Mouse (Mus musculus) spleen, adult 18-20 months (tissue): ENCODE results near the gene Syt11.
A peak's percentile ranks its signal among the peaks of the same experiment; 100 is the strongest.
"Not testable (repeated sequence)": the region's sequence is repeated elsewhere in the genome, so short reads cannot be mapped to it uniquely, and the experiment has no call there.

Experiments used
- DNase-seq, 2 experiments: peaks; one replicate each; pipeline ENCODE4 v3.0.0; 2022; ENCODE audit warnings: mixed read lengths in 2 of 2

Syt11 gene

DNA sequence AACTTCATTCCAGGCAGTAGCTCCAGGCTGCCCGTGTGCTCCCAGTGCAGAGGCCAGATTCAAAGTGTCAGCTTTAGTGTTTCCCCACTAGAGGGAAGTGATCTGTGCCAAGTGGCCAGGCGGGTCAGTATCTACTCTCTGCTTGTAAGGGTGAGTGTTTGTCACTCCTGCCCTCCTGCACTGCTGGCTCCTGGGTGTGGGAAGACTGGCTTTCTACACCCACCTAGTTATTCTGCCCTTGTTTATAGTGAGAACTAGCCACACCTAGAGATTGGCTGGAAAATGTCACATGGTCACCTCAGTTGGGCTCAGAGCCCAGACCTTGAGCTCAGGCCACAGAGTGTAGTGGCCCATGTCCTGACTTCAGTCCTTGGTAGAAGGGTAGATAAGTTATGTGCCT, 55.9 kb downstream of the Syt11 start:
- DNase-seq = no peak

DNA sequence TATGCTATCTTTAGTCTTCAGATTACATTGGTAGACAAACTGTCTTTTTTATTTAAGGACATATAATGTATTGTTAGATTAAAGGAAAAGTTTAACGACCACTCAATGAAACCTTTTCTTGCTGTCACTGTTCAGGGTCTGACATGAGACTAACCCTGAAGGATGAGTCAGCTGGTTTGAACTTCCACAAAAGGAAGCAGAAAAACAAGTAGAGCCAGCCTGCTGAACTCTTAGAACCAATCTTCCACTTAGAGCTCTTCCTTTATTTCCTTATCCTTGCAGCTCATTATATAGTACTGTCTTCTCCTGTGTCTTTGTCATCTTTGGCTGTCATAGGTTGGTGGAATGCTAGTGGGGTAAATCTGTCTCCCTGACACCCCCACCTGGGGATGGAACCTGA, 57.1 kb downstream of the Syt11 start:
- no peak for DNase-seq

DNA sequence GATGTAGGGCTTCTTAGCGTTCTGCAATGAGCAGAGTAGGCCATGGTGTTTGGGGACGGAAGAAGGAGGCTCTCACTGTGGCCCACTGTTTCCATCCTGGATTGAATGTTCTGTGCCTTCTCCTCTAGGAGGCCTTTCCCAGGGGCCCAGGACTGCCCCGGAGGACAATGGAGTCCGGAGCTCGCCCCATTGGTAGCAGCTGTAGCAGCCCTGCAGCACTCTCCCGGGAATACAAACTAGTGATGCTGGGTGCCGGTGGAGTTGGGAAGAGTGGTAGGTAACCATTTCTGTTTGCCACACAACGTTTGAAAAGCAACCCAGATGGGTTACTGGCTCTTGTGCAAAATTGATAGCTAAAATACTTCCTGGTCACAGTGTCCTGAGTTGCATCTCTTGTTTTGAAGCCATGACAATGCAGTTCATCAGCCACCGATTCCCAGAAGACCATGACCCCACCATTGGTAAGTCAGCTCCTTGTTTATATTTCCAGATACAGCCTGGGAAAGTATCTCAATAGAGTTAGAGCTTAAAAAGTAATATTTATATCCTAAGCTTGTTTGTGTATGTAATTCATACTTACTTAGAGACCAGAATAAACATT, 57.7 kb downstream of the Syt11 start:
- DNase-seq = peak in 1 of 2 experiments; percentile 10

DNA sequence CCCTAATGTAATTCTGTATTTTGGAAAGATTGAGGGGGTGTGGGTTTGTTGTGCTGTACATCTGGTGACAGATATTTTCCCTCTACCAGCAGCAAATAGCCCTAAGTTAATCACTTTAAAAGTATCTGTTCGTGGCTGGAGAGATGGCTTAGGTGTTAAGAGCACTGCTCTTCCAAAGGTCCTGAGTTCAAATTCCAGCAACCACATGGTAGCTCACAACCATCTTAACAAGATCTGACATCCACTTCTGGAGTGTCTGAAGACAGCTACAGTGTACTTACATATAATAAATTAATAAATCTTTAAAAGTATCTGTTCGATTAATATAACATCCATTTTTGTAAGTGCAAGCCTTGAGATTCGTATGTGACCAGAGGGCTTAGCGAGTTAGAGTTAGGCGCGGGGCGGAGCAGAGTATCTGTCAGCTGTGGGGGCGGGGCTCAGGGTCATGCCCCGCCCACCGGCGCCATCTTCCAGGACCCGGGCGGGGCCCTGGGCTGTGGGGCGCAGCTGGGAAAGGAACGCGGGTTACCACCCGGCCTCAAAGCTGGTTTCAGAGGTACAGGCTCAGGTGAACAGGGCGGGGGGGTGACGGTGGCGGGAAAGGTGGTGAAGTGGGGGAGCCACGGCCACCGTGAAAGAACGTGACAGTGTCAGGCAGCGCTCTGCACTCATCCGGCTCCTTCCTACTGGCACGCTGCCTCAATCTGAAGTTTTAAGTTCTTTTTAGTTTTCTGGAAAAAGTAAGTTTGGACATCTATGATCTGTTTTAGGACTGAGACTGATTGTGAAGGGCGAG, 58.4 kb downstream of the Syt11 start, which contains the start of gene Rit1:
Gene Rit1, plus strand, starts transcription at position 440 of the 799 bp plus-strand sequence.
- peak; percentile 76 to 86 for DNase-seq

DNA sequence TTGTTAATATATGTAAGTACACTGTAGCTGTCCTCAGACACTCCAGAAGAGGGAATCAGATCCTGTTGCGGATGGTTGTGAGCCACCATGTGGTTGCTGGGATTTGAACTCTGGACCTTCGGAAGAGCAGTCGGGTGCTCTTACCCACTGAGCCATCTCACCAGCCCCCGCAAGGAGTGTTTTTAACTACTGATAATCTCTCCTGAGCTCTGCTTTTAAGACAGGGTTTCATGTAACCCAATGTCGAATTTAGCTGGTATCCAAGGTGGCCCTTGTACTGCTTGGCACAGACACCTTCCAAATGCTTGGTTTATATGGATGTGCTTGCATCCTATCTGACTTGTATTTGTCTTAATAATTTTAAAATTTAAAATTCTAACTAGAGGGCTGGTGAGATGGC, 59.2 kb downstream of the Syt11 start:
- not testable (repeated sequence) for DNase-seq

DNA sequence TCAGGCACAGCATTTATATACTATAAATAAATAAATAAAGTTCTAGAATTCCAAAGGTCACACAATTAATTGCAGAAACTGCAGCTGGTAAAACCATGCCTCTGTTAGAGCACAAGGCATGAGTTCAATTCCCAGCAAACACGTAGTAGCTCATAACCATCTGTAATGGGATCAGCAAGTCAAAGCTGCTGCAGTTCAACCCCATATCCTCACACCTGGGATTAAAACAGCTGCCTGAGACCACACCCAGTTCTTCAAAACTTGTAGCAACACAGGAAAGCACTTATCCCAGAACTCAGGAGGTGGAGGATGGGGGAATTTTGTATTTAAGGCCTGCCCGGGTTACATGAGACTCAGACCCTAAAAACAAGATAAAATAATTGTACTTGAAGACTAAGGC, 60.2 kb downstream of the Syt11 start:
- DNase-seq = no peak

DNA sequence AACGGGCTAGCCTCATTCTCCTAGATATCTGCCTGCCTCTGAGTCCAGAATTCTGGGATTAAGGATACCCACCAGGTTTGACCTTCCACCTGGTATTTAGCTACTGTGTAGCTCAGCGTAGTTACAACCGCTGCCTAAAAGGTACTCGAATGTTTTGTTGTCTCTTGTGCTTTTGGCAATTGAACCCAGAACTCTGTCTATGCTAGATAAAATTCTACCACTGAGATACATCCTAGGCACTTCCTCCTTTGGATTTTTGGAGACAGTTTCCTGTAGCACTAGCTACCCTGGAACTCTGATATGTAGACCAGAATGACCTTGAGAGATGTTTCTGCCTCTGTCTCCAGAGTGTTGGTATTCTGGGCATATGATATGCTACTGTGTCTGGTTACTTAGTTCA, 61.3 kb downstream of the Syt11 start:
- DNase-seq = no peak

DNA sequence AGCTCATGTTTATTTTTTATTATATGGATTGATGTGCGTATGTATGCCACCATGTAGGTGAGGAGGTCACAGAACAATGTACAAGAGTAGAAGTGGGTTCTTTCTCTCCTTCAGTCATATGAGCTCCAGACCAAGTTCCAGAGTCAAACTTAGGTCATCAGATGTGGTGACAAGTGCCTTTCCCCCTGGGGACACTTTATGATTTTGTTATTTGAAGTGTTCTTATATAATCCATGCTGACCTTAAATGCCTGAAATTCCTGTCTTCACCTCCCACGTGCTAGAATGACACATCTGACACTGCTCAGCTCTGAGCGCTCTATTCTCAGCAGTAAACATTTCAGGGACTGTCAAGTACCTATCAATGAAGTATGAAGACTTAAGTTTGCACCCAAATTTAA, 73.7 kb downstream of the Syt11 start:
- DNase-seq = no peak

DNA sequence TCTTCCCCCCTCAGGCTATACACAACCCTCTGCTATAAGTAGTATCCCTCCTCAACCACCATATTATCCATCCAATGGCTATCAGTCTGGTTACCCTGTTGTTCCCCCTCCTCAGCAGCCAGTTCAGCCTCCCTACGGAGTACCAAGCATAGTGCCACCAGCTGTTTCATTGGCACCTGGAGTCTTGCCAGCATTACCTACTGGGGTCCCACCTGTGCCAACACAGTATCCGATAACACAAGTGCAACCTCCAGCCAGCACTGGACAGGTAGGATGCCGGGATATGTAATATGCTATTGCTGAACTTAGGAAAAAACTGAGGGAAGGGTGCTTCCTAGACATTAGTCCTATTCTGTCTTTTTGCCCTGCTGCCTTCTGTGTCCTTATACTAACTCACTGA, 74.7 kb downstream of the Syt11 start:
- no peak for DNase-seq

DNA sequence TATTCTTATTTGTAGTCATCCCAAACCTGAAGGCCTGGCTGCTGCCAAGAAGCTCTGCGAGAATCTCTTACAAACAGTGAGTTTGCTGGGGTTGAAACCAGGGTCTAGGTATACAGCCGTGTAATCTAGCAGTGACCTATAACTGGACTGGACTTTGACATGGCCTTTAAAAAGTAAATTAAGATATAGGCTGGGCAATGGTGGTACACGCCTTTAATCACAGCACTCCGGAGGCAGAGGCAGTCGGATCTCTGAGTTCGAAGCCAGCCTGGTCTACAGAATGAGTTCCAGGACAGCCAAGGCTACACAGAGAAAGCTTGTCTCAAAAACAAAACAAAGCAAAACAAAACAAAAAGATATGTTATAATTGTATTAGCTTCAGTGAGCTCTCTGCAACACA, 76.1 kb downstream of the Syt11 start:
- DNase-seq = no peak

DNA sequence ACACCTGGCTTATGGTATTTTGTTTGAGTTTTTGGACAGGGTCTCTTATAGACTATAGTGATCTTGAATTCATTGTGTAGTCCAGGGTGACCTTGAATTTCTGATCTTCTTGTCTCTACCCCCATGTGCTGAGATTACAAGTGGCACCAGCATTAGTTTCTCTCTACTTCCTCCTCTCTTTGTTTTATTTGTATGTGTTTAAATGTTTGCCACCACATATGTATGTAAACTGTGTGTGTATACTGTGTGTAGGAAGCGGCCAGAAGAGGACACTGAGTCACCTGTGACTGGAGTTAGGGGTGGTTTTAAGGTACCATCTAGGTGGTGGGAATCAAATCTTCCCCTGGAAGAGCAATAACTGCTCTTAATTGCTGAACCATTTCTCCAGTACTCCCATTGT, 76.9 kb downstream of the Syt11 start:
- DNase-seq = no peak

DNA sequence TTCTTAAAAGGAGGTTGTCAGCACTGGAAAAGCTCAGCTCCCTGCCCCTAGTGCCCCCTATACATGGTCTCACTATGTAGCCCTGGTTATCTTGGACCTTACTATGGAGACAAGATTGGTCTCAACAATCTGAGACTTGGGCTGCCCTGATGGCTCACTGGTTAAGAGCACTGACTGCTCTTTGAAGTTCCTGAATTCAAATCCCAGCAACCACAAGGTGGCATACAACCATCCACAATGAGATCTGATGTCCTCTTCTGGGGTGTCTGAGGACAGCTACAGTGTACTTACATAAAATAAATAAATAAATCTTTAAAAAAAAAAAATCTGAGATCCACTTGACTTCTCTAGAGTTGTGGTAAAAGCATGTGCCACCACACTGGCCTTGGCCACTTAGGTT, 79.4 kb downstream of the Syt11 start:
- DNase-seq = no peak
